ENCODE assay signal across 9 mouse cellular contexts in the genomic region with DNA sequence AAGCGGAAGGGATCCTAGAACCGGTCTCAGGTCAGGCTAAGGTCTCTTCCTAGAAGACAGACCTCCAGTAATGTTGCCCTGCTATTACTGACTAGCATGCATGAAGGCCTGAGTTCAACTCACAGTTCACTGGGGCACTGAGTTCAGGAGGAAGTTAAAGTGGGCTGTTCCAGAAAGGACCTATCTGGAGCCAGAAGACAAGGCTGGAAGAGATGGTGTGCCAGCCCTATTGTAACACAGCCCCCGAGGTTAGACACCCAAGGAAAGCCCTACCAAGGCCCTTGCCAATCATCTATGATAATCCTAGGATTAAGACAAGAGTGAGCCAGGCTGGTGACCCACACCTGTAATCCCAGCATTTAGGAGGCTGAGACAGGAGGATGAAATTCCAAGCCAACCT. TPM values are rescaled to one million over a fixed set of nuclear protein-coding genes. Genes with fewer than 3 reads are reported as not detected.
DNase-seq lines count a peak whose midpoint lies in the region; ATAC-seq and TF ChIP-seq lines count a peak whose summit lies in the region.
"Had no signal": no experiment of that assay in that cellular context is flagged by ENCODE, and none has a peak within 500 bp of the region (broad histone marks: within the 10 kb centered on the region; RNA-seq: fewer than 3 reads in every experiment).

No protein-coding gene starts in this region.

- H3K4me3 ChIP-seq in midbrain, embryonic 11.5 days (ENCODE audit: low read depth, low read length): no peak overlapping the region
- H3K4me3 ChIP-seq in midbrain, embryonic 16.5 days (ENCODE audit: low read depth, low read length): no peak overlapping the region
- H3K4me3 ChIP-seq in limb, embryonic 14.5 days (replicated peaks; ENCODE audit: low read length): peak overlapping the region; percentile 62
- peak overlapping the region; percentile 63 for H3K4me3 ChIP-seq in stomach, postnatal 0 days (ENCODE audit: low read depth, low read length)

- no peak overlapping the region for H3K9ac ChIP-seq in midbrain, embryonic 11.5 days (ENCODE audit: low read length)
- no peak overlapping the region for H3K9ac ChIP-seq in midbrain, embryonic 16.5 days (ENCODE audit: low read depth, low read length)
- H3K9ac ChIP-seq in limb, embryonic 14.5 days (ENCODE audit: low read depth, low read length, severe bottlenecking): peak overlapping the region; percentile 79; the same call in 1 of the 2 replicates
- peak overlapping the region; percentile 85 for H3K9ac ChIP-seq in stomach, postnatal 0 days (ENCODE audit: low read length)

- peaks cover 25% of the 10 kb centered on the region for H3K27me3 ChIP-seq in midbrain, embryonic 11.5 days (ENCODE audit: control insufficient read depth, insufficient read depth, low read length)
- peaks cover 30% of the 10 kb centered on the region for H3K27me3 ChIP-seq in midbrain, embryonic 16.5 days (ENCODE audit: control insufficient read depth, insufficient read depth, low read depth, low read length)
- peaks cover 21% of the 10 kb centered on the region for H3K27me3 ChIP-seq in limb, embryonic 14.5 days (ENCODE audit: control insufficient read depth, insufficient read depth, low read length)
- no peaks in the 10 kb centered on the region for H3K27me3 ChIP-seq in stomach, postnatal 0 days (ENCODE audit: control insufficient read depth, insufficient read depth, low read length)

- WGBS in midbrain, embryonic 11.5 days: 49% methylated on average over 3 of the region's 3 CpGs
- WGBS in midbrain, embryonic 16.5 days: 58% methylated on average over 3 of the region's 3 CpGs
- 51% methylated on average over 3 of the region's 3 CpGs for WGBS in limb, embryonic 14.5 days
- WGBS in stomach, postnatal 0 days: 56% methylated on average over 3 of the region's 3 CpGs

- no peak for TF ChIP-seq CTCF in stomach, postnatal 0 days (IDR thresholded peaks at IDR 0.05; ENCODE audit: low read depth)

- TF ChIP-seq EP300 in stomach, postnatal 0 days (optimal IDR thresholded peaks at IDR 0.05): no peak

- no peak overlapping the region for H3K4me2 ChIP-seq in midbrain, embryonic 11.5 days
- no peak overlapping the region for H3K4me2 ChIP-seq in midbrain, embryonic 16.5 days (ENCODE audit: low read length)
- H3K4me2 ChIP-seq in limb, embryonic 14.5 days (replicated peaks; ENCODE audit: low read depth, low read length, severe bottlenecking): peak overlapping the region; percentile 94
- H3K4me2 ChIP-seq in stomach, postnatal 0 days (replicated peaks; ENCODE audit: low read depth): peak overlapping the region; percentile 97

- no peaks in the 10 kb centered on the region for H3K36me3 ChIP-seq in midbrain, embryonic 11.5 days (ENCODE audit: control insufficient read depth, insufficient read depth, low read length)
- H3K36me3 ChIP-seq in midbrain, embryonic 16.5 days (ENCODE audit: control insufficient read depth, insufficient read depth, low read length): no peaks in the 10 kb centered on the region
- no peaks in the 10 kb centered on the region for H3K36me3 ChIP-seq in limb, embryonic 14.5 days (ENCODE audit: control insufficient read depth, insufficient read depth, low read length)
- H3K36me3 ChIP-seq in stomach, postnatal 0 days (ENCODE audit: control insufficient read depth, insufficient read depth, low read length): no peaks in the 10 kb centered on the region

- no peak for ATAC-seq in midbrain, embryonic 11.5 days (ENCODE audit: low FRiP score)
- no peak for ATAC-seq in midbrain, embryonic 16.5 days
- ATAC-seq in limb, embryonic 14.5 days (ENCODE audit: low FRiP score, low read depth): no peak
- no peak for ATAC-seq in stomach, postnatal 0 days (ENCODE audit: low FRiP score, low TSS enrichment)

- peaks cover 4% of the 10 kb centered on the region; the same call in 1 of the 2 replicates for H3K9me3 ChIP-seq in midbrain, embryonic 11.5 days (ENCODE audit: control insufficient read depth, low read length)
- no peaks in the 10 kb centered on the region for H3K9me3 ChIP-seq in midbrain, embryonic 16.5 days (replicated peaks; ENCODE audit: control insufficient read depth, low read length, poor library complexity, severe bottlenecking)
- no peaks in the 10 kb centered on the region for H3K9me3 ChIP-seq in limb, embryonic 14.5 days (ENCODE audit: control insufficient read depth, low read length)
- H3K9me3 ChIP-seq in stomach, postnatal 0 days (ENCODE audit: control insufficient read depth, low read length): no peaks in the 10 kb centered on the region

- no peak for TF ChIP-seq POLR2A in limb, embryonic 14.5 days (IDR thresholded peaks at IDR 0.05; ENCODE audit: borderline replicate concordance, extremely low read depth, insufficient read depth, insufficient read length)

- H3K27ac ChIP-seq in midbrain, embryonic 11.5 days (ENCODE audit: low read depth, low read length): no peak overlapping the region
- H3K27ac ChIP-seq in midbrain, embryonic 16.5 days (ENCODE audit: low read length): no peak overlapping the region
- H3K27ac ChIP-seq in limb, embryonic 14.5 days (replicated peaks; ENCODE audit: low read depth, low read length): no peak overlapping the region
- H3K27ac ChIP-seq in stomach, postnatal 0 days (replicated peaks): peak overlapping the region; percentile 81; the same call in 1 of the 2 replicates

- intact Hi-C loops in heart, postnatal 36 days (cut with DNase I): loop anchor here (5.0 to 10.0 kb wide), 4 partner anchors 49 to 467 kb away; partner anchors contain the start of genes Eif3k, Map4k1, Nfkbib and Psmd8

- peak; percentile 94 for DNase-seq in heart, adult 11 months
- DNase-seq in heart, postnatal 36 days: no peak
- peak; percentile 84 for DNase-seq in midbrain, embryonic 11.5 days (ENCODE audit: low spot score, missing footprints)
- DNase-seq in limb, embryonic 14.5 days (ENCODE audit: low spot score): no peak
- DNase-seq in stomach, postnatal 0 days (ENCODE audit: low spot score): no peak
- no peak for DNase-seq in thymus, postnatal 0 days (ENCODE audit: low spot score)
- DNase-seq in adrenal gland, postnatal 4 days (ENCODE audit: low spot score in 2 of 2): no peak
- DNase-seq: adrenal gland, adult 2 months had no signal

- H3K4me1 ChIP-seq in midbrain, embryonic 11.5 days (ENCODE audit: control insufficient read depth, insufficient read depth, low read length): peaks cover 6% of the 10 kb centered on the region
- peaks cover 7% of the 10 kb centered on the region for H3K4me1 ChIP-seq in midbrain, embryonic 16.5 days (ENCODE audit: control insufficient read depth, insufficient read depth, low read length)
- no peaks in the 10 kb centered on the region for H3K4me1 ChIP-seq in limb, embryonic 14.5 days (ENCODE audit: control insufficient read depth, insufficient read depth, low read length)
- H3K4me1 ChIP-seq in stomach, postnatal 0 days (replicated peaks; ENCODE audit: control insufficient read depth, insufficient read depth): 0 out of 2 replicates have a peak, but pooled peaks cover 2% of the 10 kb centered on the region

RNA-seq across cellular contexts. Expression of gene Kcnk6, which starts 0.8 kb away (rescaled TPM):
- total RNA-seq in heart, postnatal 36 days (2021): 1 to 10 TPM; 2.8 to 3.2 TPM
- polyA plus RNA-seq in midbrain, embryonic 11.5 days (2014; fragmentation: Nextera tagmentation; extraction: Ambion mirVana): 0.22 and 0.43 TPM in 2 replicates
- 1.1 and 1.7 TPM in 2 replicates for polyA plus RNA-seq in midbrain, embryonic 16.5 days (2015; fragmentation: Nextera tagmentation; extraction: Ambion mirVana)
- 11.4 and 19.2 TPM in 2 replicates for polyA plus RNA-seq in limb, embryonic 14.5 days (2012; rRNA removed)
- 1.6 and 2.2 TPM in 2 replicates for polyA plus RNA-seq in limb, embryonic 14.5 days (2014; fragmentation: Nextera tagmentation; extraction: Ambion mirVana)
- 2.4 and 3.0 TPM in 2 replicates for polyA plus RNA-seq in stomach, postnatal 0 days (2015; fragmentation: Nextera tagmentation; extraction: Ambion mirVana)
- polyA plus RNA-seq in thymus, postnatal 0 days (2015; fragmentation: Nextera tagmentation; extraction: Ambion mirVana): 1.2 and 1.5 TPM in 2 replicates
- 1 to 10 TPM; 2.9 to 3.6 TPM for total RNA-seq in adrenal gland, postnatal 4 days (2021)

RNA-seq across cellular contexts. Expression of gene Yif1b, which starts 6.6 kb away (rescaled TPM):
- 10 to 100 TPM; 69.1 to 73.8 TPM for total RNA-seq in heart, postnatal 36 days (2021)
- polyA plus RNA-seq in midbrain, embryonic 11.5 days (2014; fragmentation: Nextera tagmentation; extraction: Ambion mirVana): 77.1 and 81.5 TPM in 2 replicates
- polyA plus RNA-seq in midbrain, embryonic 16.5 days (2015; fragmentation: Nextera tagmentation; extraction: Ambion mirVana): 95.7 and 109 TPM in 2 replicates
- 107 and 150 TPM in 2 replicates for polyA plus RNA-seq in limb, embryonic 14.5 days (2012; rRNA removed)
- polyA plus RNA-seq in limb, embryonic 14.5 days (2014; fragmentation: Nextera tagmentation; extraction: Ambion mirVana): 130 and 139 TPM in 2 replicates
- 62.8 and 74.1 TPM in 2 replicates for polyA plus RNA-seq in stomach, postnatal 0 days (2015; fragmentation: Nextera tagmentation; extraction: Ambion mirVana)
- polyA plus RNA-seq in thymus, postnatal 0 days (2015; fragmentation: Nextera tagmentation; extraction: Ambion mirVana): 76.4 and 79.3 TPM in 2 replicates
- 10 to 100 TPM; 48.2 to 49.7 TPM for total RNA-seq in adrenal gland, postnatal 4 days (2021)

RNA-seq across cellular contexts. Expression of gene 2200002D01Rik, which starts 16.7 kb away (rescaled TPM):
- total RNA-seq in heart, postnatal 36 days (2021): 1 to 10 TPM; 1.9 to 2.0 TPM
- 2.4 and 2.7 TPM in 2 replicates for polyA plus RNA-seq in midbrain, embryonic 11.5 days (2014; fragmentation: Nextera tagmentation; extraction: Ambion mirVana)
- 0.46 and 1.5 TPM in 2 replicates for polyA plus RNA-seq in midbrain, embryonic 16.5 days (2015; fragmentation: Nextera tagmentation; extraction: Ambion mirVana)
- 0.32 and 0.92 TPM in 2 replicates for polyA plus RNA-seq in limb, embryonic 14.5 days (2012; rRNA removed)
- 1.2 and 3.0 TPM in 2 replicates for polyA plus RNA-seq in limb, embryonic 14.5 days (2014; fragmentation: Nextera tagmentation; extraction: Ambion mirVana)
- 192 and 201 TPM in 2 replicates for polyA plus RNA-seq in stomach, postnatal 0 days (2015; fragmentation: Nextera tagmentation; extraction: Ambion mirVana)
- 7.8 and 9.6 TPM in 2 replicates for polyA plus RNA-seq in thymus, postnatal 0 days (2015; fragmentation: Nextera tagmentation; extraction: Ambion mirVana)
- 1 to 10 TPM; 2.4 to 4.5 TPM for total RNA-seq in adrenal gland, postnatal 4 days (2021)

RNA-seq across cellular contexts. Expression of gene Catsperg1, which starts 17.7 kb away (rescaled TPM):
- total RNA-seq in heart, postnatal 36 days (2021): under 1 TPM; 0.31 to 0.51 TPM
- polyA plus RNA-seq in midbrain, embryonic 11.5 days (2014; fragmentation: Nextera tagmentation; extraction: Ambion mirVana): 0.36 and 1.2 TPM in 2 replicates
- polyA plus RNA-seq in midbrain, embryonic 16.5 days (2015; fragmentation: Nextera tagmentation; extraction: Ambion mirVana): 3.8 and 5.8 TPM in 2 replicates
- 3.1 and 3.4 TPM in 2 replicates for polyA plus RNA-seq in limb, embryonic 14.5 days (2012; rRNA removed)
- 0.84 and 0.87 TPM in 2 replicates for polyA plus RNA-seq in limb, embryonic 14.5 days (2014; fragmentation: Nextera tagmentation; extraction: Ambion mirVana)
- polyA plus RNA-seq in stomach, postnatal 0 days (2015; fragmentation: Nextera tagmentation; extraction: Ambion mirVana): 0.29 and 0.65 TPM in 2 replicates
- 0.27 and 0.35 TPM in 2 replicates for polyA plus RNA-seq in thymus, postnatal 0 days (2015; fragmentation: Nextera tagmentation; extraction: Ambion mirVana)
- 1 to 10 TPM; 2.0 TPM for total RNA-seq in adrenal gland, postnatal 4 days (2021)

RNA-seq across cellular contexts. Expression of gene Spint2, which starts 50.2 kb away (rescaled TPM):
- 10 to 100 TPM; 34.8 to 44.9 TPM for total RNA-seq in heart, postnatal 36 days (2021)
- 16.5 and 18.3 TPM in 2 replicates for polyA plus RNA-seq in midbrain, embryonic 11.5 days (2014; fragmentation: Nextera tagmentation; extraction: Ambion mirVana)
- 81.2 and 89.7 TPM in 2 replicates for polyA plus RNA-seq in midbrain, embryonic 16.5 days (2015; fragmentation: Nextera tagmentation; extraction: Ambion mirVana)
- polyA plus RNA-seq in limb, embryonic 14.5 days (2012; rRNA removed): 88.7 and 95.3 TPM in 2 replicates
- 149 and 160 TPM in 2 replicates for polyA plus RNA-seq in limb, embryonic 14.5 days (2014; fragmentation: Nextera tagmentation; extraction: Ambion mirVana)
- polyA plus RNA-seq in stomach, postnatal 0 days (2015; fragmentation: Nextera tagmentation; extraction: Ambion mirVana): 638 and 692 TPM in 2 replicates
- 571 and 608 TPM in 2 replicates for polyA plus RNA-seq in thymus, postnatal 0 days (2015; fragmentation: Nextera tagmentation; extraction: Ambion mirVana)
- 10 to 100 TPM; 46.1 to 85.1 TPM for total RNA-seq in adrenal gland, postnatal 4 days (2021)

Comparison
In these comparisons a context has a peak if more than half of its experiments do, and no peak if none do; other contexts are left out.
1. DNase-seq: peak in heart, adult 11 months (single experiment) and midbrain, embryonic 11.5 days (single experiment); none in heart, postnatal 36 days (0 of 2), limb, embryonic 14.5 days (single experiment), stomach, postnatal 0 days (single experiment), thymus, postnatal 0 days (single experiment) and adrenal gland, postnatal 4 days (0 of 2).
2. H3K4me2 ChIP-seq: peak in limb, embryonic 14.5 days (single experiment) and stomach, postnatal 0 days (single experiment); none in midbrain, embryonic 11.5 days (single experiment) and midbrain, embryonic 16.5 days (single experiment).
3. H3K4me3 ChIP-seq: peak in limb, embryonic 14.5 days (single experiment) and stomach, postnatal 0 days (single experiment); none in midbrain, embryonic 11.5 days (single experiment) and midbrain, embryonic 16.5 days (single experiment).
4. H3K9ac ChIP-seq: peak in limb, embryonic 14.5 days (single experiment) and stomach, postnatal 0 days (single experiment); none in midbrain, embryonic 11.5 days (single experiment) and midbrain, embryonic 16.5 days (single experiment).
5. RNA of gene 2200002D01Rik, which starts 16.7 kb away (polyA plus RNA-seq): 192 to 201 TPM in stomach, postnatal 0 days; 7.8 to 9.6 TPM in thymus, postnatal 0 days, 0.32 to 3.0 TPM in limb, embryonic 14.5 days, 2.4 to 2.7 TPM in midbrain, embryonic 11.5 days and 0.46 to 1.5 TPM in midbrain, embryonic 16.5 days; every median in the first group is over 10 times any median in the second.